Mouse (Mus musculus): ENCODE results near the gene Anxa7.
A peak's percentile ranks its signal among the peaks of the same experiment; 100 is the strongest.

Gene Anxa7

GRCm38 (mm10) chr14:20479291-20480194, at the start of gene Anxa7:
Gene Anxa7 (minus strand): TSS chr14:20480133.
- DNase-seq = peak; percentile 81

GRCm38 (mm10) chr14:20529643-20530042, 49.7 kb upstream of the Anxa7 start:
- DNase-seq = no peak

GRCm38 (mm10) chr14:20520179-20520578, 40.2 kb upstream of the Anxa7 start:
- DNase-seq = no peak

- no peak for DNase-seq
Measured at GRCm38 (mm10) chr14:20508424-20508823, 28.5 kb upstream of the Anxa7 start.

- DNase-seq = no peak
Measured at GRCm38 (mm10) chr14:20502966-20503365, 23.0 kb upstream of the Anxa7 start.

GRCm38 (mm10) chr14:20499982-20500381, 20.0 kb upstream of the Anxa7 start:
- no peak for DNase-seq

GRCm38 (mm10) chr14:20496603-20497002, 16.7 kb upstream of the Anxa7 start, which contains the start of gene Mss51:
Gene Mss51 (minus strand): TSS chr14:20496901.
- no peak for DNase-seq

- DNase-seq = no peak
Measured at GRCm38 (mm10) chr14:20486031-20486430, 6.1 kb upstream of the Anxa7 start.

GRCm38 (mm10) chr14:20482051-20482751, 2.3 kb upstream of the Anxa7 start:
- DNase-seq = no peak

- DNase-seq = no peak
Measured at GRCm38 (mm10) chr14:20481211-20481610, 1.3 kb upstream of the Anxa7 start.

- DNase-seq = no peak
Measured at GRCm38 (mm10) chr14:20480195-20480579, 254 bp upstream of the Anxa7 start.

GRCm38 (mm10) chr14:20478801-20479200, 1.1 kb downstream of the Anxa7 start:
- peak; percentile 24 for DNase-seq

GRCm38 (mm10) chr14:20478385-20478784, 1.5 kb downstream of the Anxa7 start:
- no peak for DNase-seq

GRCm38 (mm10) chr14:20477261-20478025, 2.5 kb downstream of the Anxa7 start:
- DNase-seq = no peak

GRCm38 (mm10) chr14:20460216-20460615, 19.7 kb downstream of the Anxa7 start:
- no peak for DNase-seq

- DNase-seq = no peak
Measured at GRCm38 (mm10) chr14:20458378-20458777, 21.6 kb downstream of the Anxa7 start.

- DNase-seq = no peak
Measured at GRCm38 (mm10) chr14:20452929-20453328, 27.0 kb downstream of the Anxa7 start.

- peak; percentile 59 for DNase-seq
Measured at GRCm38 (mm10) chr14:20451765-20452331, 28.1 kb downstream of the Anxa7 start, which contains the start of gene Cfap70. Gene Cfap70 (minus strand): TSS chr14:20452226.

- DNase-seq = peak; percentile 28
Measured at GRCm38 (mm10) chr14:20451302-20451701, 28.6 kb downstream of the Anxa7 start.

- no peak for DNase-seq
Measured at GRCm38 (mm10) chr14:20447209-20447608, 32.7 kb downstream of the Anxa7 start.

GRCm38 (mm10) chr14:20442252-20442651, 37.7 kb downstream of the Anxa7 start:
- DNase-seq = no peak

GRCm38 (mm10) chr14:20436976-20437375, 43.0 kb downstream of the Anxa7 start:
- DNase-seq = no peak

GRCm38 (mm10) chr14:20432420-20432819, 47.5 kb downstream of the Anxa7 start:
- no peak for DNase-seq

Measured in layer of hippocampus, adult 9-11 months (tissue).